Mouse (Mus musculus): ENCODE measurements around the gene Fam83e.

GRCm38 (mm10) chr7:45721642-45722347 lies 783 bp downstream of the Fam83e start:
- TF ChIP-seq POLR2A (IDR thresholded peaks at IDR 0.05; ENCODE audit: borderline replicate concordance, insufficient read depth, low read length) (no peak), CTCF (IDR thresholded peaks at IDR 0.05; ENCODE audit: borderline replicate concordance, insufficient read depth, low read depth, low read length) (no peak)
